Mouse (Mus musculus) left cerebral cortex, postnatal 4 days (tissue): ENCODE results near the gene Sema3c. TPM values are rescaled to one million over a fixed set of nuclear protein-coding genes. Genes with fewer than 3 reads are reported as not detected.

Source experiments
- DNase-seq: peaks from one replicate; pipeline ENCODE4 v3.0.0-alpha.2; 2022
- intact Hi-C: fragments of 180-260 bp; cut with DNase I; formaldehyde crosslinking; loops from one replicate; pipeline ENCODE4 v1.15.1; 2025
- total RNA-seq, 2 experiments: library from RNA; stranded (reverse); gene quantifications; 2 replicates each; pipeline ENCODE4 v1.2.3; 2021

Sema3c gene
- total RNA-seq, 2 experiments from 2014 or later, result 24.6 TPM

- no peak for DNase-seq
- intact Hi-C loops, result loop anchor here (5.0 to 10.0 kb wide), 3 partner anchors 81 to 829 kb away; no protein-coding TSS in a partner anchor
Observed at GRCm38 (mm10) chr5:17766006-17766677, 192.1 kb downstream of the Sema3c start.

- DNase-seq, result no peak
- intact Hi-C loops, result no loop called here
Observed at GRCm38 (mm10) chr5:17770328-17770727, 196.2 kb downstream of the Sema3c start.

GRCm38 (mm10) chr5:17776571-17776970 lies 202.5 kb downstream of the Sema3c start:
- DNase-seq, result peak; percentile 31
- intact Hi-C loops, result no loop called here

Other genes with a start within 250 kb of the Sema3c start
- gene Speer4f2, start 201.1 kb upstream of the Sema3c start, total RNA-seq, result not detected
- gene Speer4f1, start 98.2 kb upstream of the Sema3c start, total RNA-seq, result not detected